33 mouse cellular contexts compared by ENCODE assay signal in genomic region chr2:153899111-153899510, GRCm38 (mm10). TPM values are rescaled to one million over a fixed set of nuclear protein-coding genes. Genes with fewer than 3 reads are reported as not detected.
DNase-seq lines count a peak whose midpoint lies in the region; ATAC-seq lines count a peak whose summit lies in the region.
"Had no signal": no experiment of that assay in that cellular context is flagged by ENCODE, and none has a peak within 500 bp of the region (broad histone marks: within the 10 kb centered on the region; RNA-seq: fewer than 3 reads in every experiment).

No protein-coding gene starts in this region.

- no peak for DNase-seq in cerebellum, postnatal 4 days (ENCODE audit: low spot score in 2 of 2)
- DNase-seq in cerebellum, adult 11-12 months = peak; percentile 61
- peak; percentile 44 for DNase-seq in cerebellum, adult 9-10 months
- peak; percentile 57 to 60 for DNase-seq in cerebellum, postnatal 14 days
- no peak for DNase-seq in embryonic facial prominence, embryonic 10.5 days (ENCODE audit: low spot score)
- no peak for DNase-seq in adrenal gland, adult (ENCODE audit: inconsistent age in 2 of 2, low spot score in 1 of 2)
- no peak for DNase-seq in thymus, postnatal 4 days
- DNase-seq: adrenal gland, adult 2 months; adrenal gland, postnatal 14 days; embryo, embryonic 11 days; gastrocnemius, postnatal 10 days; gastrocnemius, postnatal 36 days; heart, adult 2 months; heart, postnatal 14 days; heart, postnatal 4 days; kidney, adult 8-10 months had no signal

- H3K4me3 ChIP-seq in embryonic facial prominence, embryonic 10.5 days = no peak overlapping the region
- H3K4me3 ChIP-seq: forebrain, embryonic 10.5 days; forebrain, embryonic 13.5 days; heart, adult 2 months; heart, embryonic 10.5 days; heart, embryonic 13.5 days had no signal

- H3K9me3 ChIP-seq in embryonic facial prominence, embryonic 10.5 days = no peaks in the 10 kb centered on the region
- H3K9me3 ChIP-seq: forebrain, embryonic 10.5 days; forebrain, embryonic 13.5 days; heart, embryonic 10.5 days; heart, embryonic 13.5 days had no signal

- 87% methylated on average over 5 of the region's 5 CpGs for WGBS in embryonic facial prominence, embryonic 10.5 days

- no peaks in the 10 kb centered on the region for H3K27me3 ChIP-seq in embryonic facial prominence, embryonic 10.5 days (replicated peaks; ENCODE audit: low read depth, poor library complexity, severe bottlenecking)
- H3K27me3 ChIP-seq: forebrain, embryonic 13.5 days had no signal

- H3K4me1 ChIP-seq in embryonic facial prominence, embryonic 10.5 days = peaks cover 6% of the 10 kb centered on the region; the same call in 1 of the 2 replicates
- H3K4me1 ChIP-seq: forebrain, embryonic 13.5 days had no signal

- peak; percentile 31; the same call in 1 of the 2 replicates for ATAC-seq in cerebellum, adult (ENCODE audit: insufficient number of reproducible peaks, low FRiP score, low TSS enrichment)
- ATAC-seq: activated CD4-positive, CD25-positive, alpha-beta regulatory T cell, adult 4 months; forebrain, embryonic 13.5 days; forebrain, embryonic 16.5 days; hindbrain, postnatal 0 days; inflammation-experienced regulatory T-cells, adult 6 months; intestine, postnatal 0 days had no signal

- no peak overlapping the region for H3K27ac ChIP-seq in embryonic facial prominence, embryonic 10.5 days (replicated peaks)
- H3K27ac ChIP-seq: forebrain, embryonic 10.5 days; forebrain, embryonic 13.5 days; heart, adult 2 months; heart, embryonic 10.5 days; heart, embryonic 13.5 days; hindbrain, embryonic 14.5 days; hindbrain, postnatal 0 days had no signal

- H3K36me3 ChIP-seq in embryonic facial prominence, embryonic 10.5 days (replicated peaks) = no peaks in the 10 kb centered on the region
- H3K36me3 ChIP-seq: forebrain, embryonic 10.5 days; heart, embryonic 10.5 days; heart, embryonic 13.5 days had no signal

RNA-seq across cellular contexts. Expression of gene Bpifb6, which starts 1.1 kb away (rescaled TPM):
- polyA plus RNA-seq in embryonic facial prominence, embryonic 10.5 days (2016; fragmentation: Nextera tagmentation; extraction: Ambion mirVana) = not detected in 2 replicates
- polyA plus RNA-seq: activated CD4-positive, CD25-positive, alpha-beta regulatory T cell, adult 4 months; cortical plate, adult 2 months; embryonic facial prominence, embryonic 11.5 days; embryonic facial prominence, embryonic 14.5 days; forebrain, embryonic 10.5 days; forebrain, embryonic 13.5 days; forebrain, embryonic 16.5 days; heart, adult 2 months; heart, embryonic 10.5 days; heart, embryonic 13.5 days; heart, embryonic 16.5 days; hindbrain, embryonic 11.5 days; hindbrain, embryonic 14.5 days; inflammation-experienced regulatory T-cells, adult 6 months; intestine, postnatal 0 days had no signal

RNA-seq across cellular contexts. Expression of gene Bpifb3, which starts 18.9 kb away (rescaled TPM):
- polyA plus RNA-seq in embryonic facial prominence, embryonic 10.5 days (2016; fragmentation: Nextera tagmentation; extraction: Ambion mirVana) = not detected in 2 replicates
- polyA plus RNA-seq: activated CD4-positive, CD25-positive, alpha-beta regulatory T cell, adult 4 months; adrenal gland, adult 2 months; cerebellum, adult 2 months; cortical plate, adult 2 months; embryonic facial prominence, embryonic 11.5 days; forebrain, embryonic 10.5 days; forebrain, embryonic 13.5 days; forebrain, embryonic 16.5 days; heart, adult 2 months; heart, embryonic 10.5 days; heart, embryonic 13.5 days; heart, embryonic 16.5 days; hindbrain, embryonic 14.5 days; hindbrain, postnatal 0 days; inflammation-experienced regulatory T-cells, adult 6 months; intestine, postnatal 0 days had no signal

RNA-seq across cellular contexts. Expression of gene Bpifb2, which starts 24.3 kb away (rescaled TPM):
- polyA plus RNA-seq in embryonic facial prominence, embryonic 10.5 days (2016; fragmentation: Nextera tagmentation; extraction: Ambion mirVana) = not detected in 2 replicates
- polyA plus RNA-seq: activated CD4-positive, CD25-positive, alpha-beta regulatory T cell, adult 4 months; adrenal gland, adult 2 months; cortical plate, adult 2 months; embryonic facial prominence, embryonic 11.5 days; embryonic facial prominence, embryonic 14.5 days; forebrain, embryonic 10.5 days; forebrain, embryonic 13.5 days; forebrain, embryonic 16.5 days; heart, adult 2 months; heart, embryonic 10.5 days; heart, embryonic 16.5 days; hindbrain, embryonic 11.5 days; hindbrain, embryonic 14.5 days; inflammation-experienced regulatory T-cells, adult 6 months; intestine, postnatal 0 days had no signal

RNA-seq across cellular contexts. Expression of gene Sun5, which starts 28.2 kb away (rescaled TPM):
- not detected in 2 replicates for polyA plus RNA-seq in embryonic facial prominence, embryonic 10.5 days (2016; fragmentation: Nextera tagmentation; extraction: Ambion mirVana)
- polyA plus RNA-seq: activated CD4-positive, CD25-positive, alpha-beta regulatory T cell, adult 4 months; adrenal gland, adult 2 months; cerebellum, adult 2 months; cortical plate, adult 2 months; embryonic facial prominence, embryonic 11.5 days; embryonic facial prominence, embryonic 14.5 days; forebrain, embryonic 10.5 days; forebrain, embryonic 13.5 days; forebrain, embryonic 16.5 days; heart, adult 2 months; heart, embryonic 10.5 days; heart, embryonic 13.5 days; heart, embryonic 16.5 days; hindbrain, embryonic 11.5 days; hindbrain, embryonic 14.5 days; hindbrain, postnatal 0 days; inflammation-experienced regulatory T-cells, adult 6 months; intestine, postnatal 0 days had no signal

RNA-seq across cellular contexts. Expression of gene Bpifb4, which starts 38.9 kb away (rescaled TPM):
- 0.10 and 0.16 TPM in 2 replicates for polyA plus RNA-seq in embryonic facial prominence, embryonic 10.5 days (2016; fragmentation: Nextera tagmentation; extraction: Ambion mirVana)
- polyA plus RNA-seq: activated CD4-positive, CD25-positive, alpha-beta regulatory T cell, adult 4 months; embryonic facial prominence, embryonic 11.5 days; forebrain, embryonic 10.5 days; forebrain, embryonic 13.5 days; forebrain, embryonic 16.5 days; heart, adult 2 months; heart, embryonic 10.5 days; heart, embryonic 13.5 days; heart, embryonic 16.5 days; hindbrain, embryonic 11.5 days; hindbrain, embryonic 14.5 days; inflammation-experienced regulatory T-cells, adult 6 months; intestine, postnatal 0 days had no signal

Comparison
In these comparisons a context has a peak if more than half of its experiments do, and no peak if none do; other contexts are left out.
1. DNase-seq: peak in cerebellum, adult 11-12 months (single experiment), cerebellum, adult 9-10 months (single experiment) and cerebellum, postnatal 14 days (2 of 2); none in cerebellum, postnatal 4 days (0 of 2), embryonic facial prominence, embryonic 10.5 days (single experiment), adrenal gland, adult (0 of 2) and thymus, postnatal 4 days (single experiment).